Comparison of ENCODE assay signal across 9 mouse cellular contexts in the genomic region with DNA sequence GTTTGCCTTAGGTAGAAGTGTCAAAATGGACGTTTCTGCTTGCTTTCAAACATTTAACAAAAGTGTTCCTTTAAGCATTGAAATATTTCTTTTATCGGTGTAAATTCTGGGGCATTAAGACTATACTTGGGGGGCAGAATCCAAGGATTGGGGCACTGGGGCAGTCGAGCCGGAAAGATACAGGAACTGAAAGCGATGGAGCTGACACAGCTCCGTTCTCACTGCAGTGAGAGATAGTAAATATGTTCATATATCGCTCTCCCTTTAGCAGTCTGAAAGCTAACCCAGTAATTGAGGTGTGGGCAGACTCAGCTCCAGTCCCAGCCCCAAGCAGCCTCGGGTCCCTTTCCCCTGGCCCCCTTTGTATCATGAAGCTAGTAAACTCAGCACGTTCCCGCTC. TPM values are rescaled to one million over a fixed set of nuclear protein-coding genes. Genes with fewer than 3 reads are reported as not detected.
DNase-seq lines count a peak whose midpoint lies in the region; ATAC-seq and TF ChIP-seq lines count a peak whose summit lies in the region.
"Had no signal": no experiment of that assay in that cellular context is flagged by ENCODE, and none has a peak within 500 bp of the region (broad histone marks: within the 10 kb centered on the region; RNA-seq: fewer than 3 reads in every experiment).

No protein-coding gene starts in this region.

- H3K27ac ChIP-seq in lung, embryonic 14.5 days (ENCODE audit: low read depth), result no peak overlapping the region
- H3K27ac ChIP-seq in forebrain, embryonic 10.5 days, result no peak overlapping the region
- H3K27ac ChIP-seq in limb, embryonic 12.5 days, result no peak overlapping the region
- no peak overlapping the region for H3K27ac ChIP-seq in olfactory bulb, adult 2 months (ENCODE audit: insufficient read depth, low read depth, low read length)

- TF ChIP-seq CTCF in lung, embryonic 14.5 days (IDR thresholded peaks at IDR 0.05; ENCODE audit: low read depth), result no peak
- no peak for TF ChIP-seq CTCF in olfactory bulb, adult 2 months (IDR thresholded peaks at IDR 0.05; ENCODE audit: insufficient read depth, low read depth, low read length)

- H3K4me3 ChIP-seq in lung, embryonic 14.5 days (ENCODE audit: low read depth, low read length), result peak overlapping the region; percentile 63
- peak overlapping the region; percentile 64 for H3K4me3 ChIP-seq in forebrain, embryonic 10.5 days
- peak overlapping the region; percentile 68 for H3K4me3 ChIP-seq in limb, embryonic 12.5 days (replicated peaks)
- H3K4me3 ChIP-seq in olfactory bulb, adult 2 months (ENCODE audit: insufficient read depth, low read depth, low read length), result peak overlapping the region; percentile 61

- ATAC-seq in lung, embryonic 14.5 days (ENCODE audit: insufficient read depth), result no peak
- ATAC-seq in limb, embryonic 12.5 days (ENCODE audit: insufficient number of reproducible peaks, insufficient read depth, low FRiP score, low TSS enrichment, low read depth), result no peak

- H3K9ac ChIP-seq in lung, embryonic 14.5 days, result peak overlapping the region; percentile 46; the same call in 1 of the 2 replicates
- no peak overlapping the region; the same call in 1 of the 2 replicates for H3K9ac ChIP-seq in limb, embryonic 12.5 days (replicated peaks)

- 31% methylated on average over 10 of the region's 10 CpGs for WGBS in lung, embryonic 14.5 days
- WGBS in forebrain, embryonic 10.5 days, result 31% methylated on average over 10 of the region's 10 CpGs
- 31% methylated on average over 10 of the region's 10 CpGs for WGBS in limb, embryonic 12.5 days
- WGBS in olfactory bulb, adult 2 months, result 29% methylated on average over 10 of the region's 10 CpGs

- no peak for TF ChIP-seq POLR2A in olfactory bulb, adult 2 months (IDR thresholded peaks at IDR 0.05; ENCODE audit: insufficient read depth, low read depth, low read length)

- H3K4me1 ChIP-seq in lung, embryonic 14.5 days (ENCODE audit: insufficient read depth), result peaks cover 10% of the 10 kb centered on the region; the same call in 1 of the 2 replicates
- peaks cover 28% of the 10 kb centered on the region for H3K4me1 ChIP-seq in forebrain, embryonic 10.5 days
- peaks cover 17% of the 10 kb centered on the region for H3K4me1 ChIP-seq in limb, embryonic 12.5 days (replicated peaks)
- H3K4me1 ChIP-seq in olfactory bulb, adult 2 months (ENCODE audit: control insufficient read depth, insufficient read depth, low read length), result peaks cover 18% of the 10 kb centered on the region

- peak overlapping the region; percentile 99 for H3K4me2 ChIP-seq in lung, embryonic 14.5 days
- peak overlapping the region; percentile 98 for H3K4me2 ChIP-seq in limb, embryonic 12.5 days

- no peak for DNase-seq in lung, embryonic 14.5 days
- DNase-seq in lung, adult 18-20 months, result no peak
- no peak for DNase-seq in forebrain, embryonic 10.5 days (ENCODE audit: extremely low spot score, low spot score)
- DNase-seq in ovary, adult 18-20 months (ENCODE audit: low spot score), result no peak
- DNase-seq in adipocyte (ENCODE audit: low spot score), result no peak
- DNase-seq in layer of hippocampus, postnatal 36 days, result no peak

- H3K36me3 ChIP-seq in lung, embryonic 14.5 days (ENCODE audit: insufficient read depth), result no peaks in the 10 kb centered on the region
- H3K36me3 ChIP-seq in forebrain, embryonic 10.5 days (replicated peaks), result no peaks in the 10 kb centered on the region
- no peaks in the 10 kb centered on the region for H3K36me3 ChIP-seq in limb, embryonic 12.5 days

- peaks cover 19% of the 10 kb centered on the region for H3K27me3 ChIP-seq in lung, embryonic 14.5 days (ENCODE audit: insufficient read depth, low read length)
- H3K27me3 ChIP-seq in forebrain, embryonic 10.5 days (ENCODE audit: poor library complexity, severe bottlenecking), result peaks cover 62% of the 10 kb centered on the region
- peaks cover 17% of the 10 kb centered on the region for H3K27me3 ChIP-seq in limb, embryonic 12.5 days

- no peaks in the 10 kb centered on the region for H3K9me3 ChIP-seq in lung, embryonic 14.5 days (ENCODE audit: low read depth, low read length)
- no peaks in the 10 kb centered on the region for H3K9me3 ChIP-seq in forebrain, embryonic 10.5 days
- H3K9me3 ChIP-seq in limb, embryonic 12.5 days, result no peaks in the 10 kb centered on the region

RNA-seq across cellular contexts. Expression of gene Mcub, which starts 1.0 kb away (rescaled TPM):
- 2.3 and 2.9 TPM in 2 replicates for polyA plus RNA-seq in lung, embryonic 14.5 days (2014; fragmentation: Nextera tagmentation; extraction: Ambion mirVana)
- polyA plus RNA-seq in forebrain, embryonic 10.5 days (2016; fragmentation: Nextera tagmentation; extraction: Ambion mirVana), result 1.4 and 1.6 TPM in 2 replicates
- 12.5 and 13.7 TPM in 2 replicates for polyA plus RNA-seq in limb, embryonic 12.5 days (2016; fragmentation: Nextera tagmentation; extraction: Ambion mirVana)
- not detected in 2 replicates for polyA plus RNA-seq in olfactory bulb, adult 2 months (2012; ENCODE audit: insufficient read depth, insufficient read length, low replicate concordance, missing spikeins)
- 1 to 10 TPM; 3.0 to 3.2 TPM for total RNA-seq in layer of hippocampus, postnatal 36 days (2021)
- total RNA-seq: liver, adult 2 months had no signal
